Mouse (Mus musculus): Measurements from ENCODE around the gene Rnase13. TPM values are rescaled to one million over a fixed set of nuclear protein-coding genes. Genes with fewer than 3 reads are reported as not detected.
"Not testable (repeated sequence)": the region's sequence is repeated elsewhere in the genome, so short reads cannot be mapped to it uniquely, and the experiment has no call there.

The Rnase13 gene
- not detected for total RNA-seq (2021)
- long read RNA-seq, experiment 1 = 0 reads
- long read RNA-seq, experiment 2 = 0 reads

DNA sequence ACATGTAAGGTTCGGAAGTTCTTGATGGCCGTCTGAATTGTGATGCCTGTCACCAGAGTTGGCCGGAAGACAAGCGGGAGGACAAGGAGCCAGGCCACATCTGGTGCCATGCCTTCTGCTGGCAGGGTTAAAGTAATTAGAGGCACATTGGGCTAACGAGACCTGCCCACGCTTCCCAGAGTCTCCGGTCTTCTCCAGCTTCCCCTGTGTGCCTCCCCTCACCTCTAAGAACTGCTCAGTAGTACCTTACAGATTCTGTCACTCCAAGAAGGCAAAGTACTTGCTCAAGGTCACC, at the start of gene Rnase13:
Gene Rnase13, minus strand, starts transcription at position 203 of the 295 bp plus-strand sequence.
- peak; percentile 34 for DNase-seq

DNA sequence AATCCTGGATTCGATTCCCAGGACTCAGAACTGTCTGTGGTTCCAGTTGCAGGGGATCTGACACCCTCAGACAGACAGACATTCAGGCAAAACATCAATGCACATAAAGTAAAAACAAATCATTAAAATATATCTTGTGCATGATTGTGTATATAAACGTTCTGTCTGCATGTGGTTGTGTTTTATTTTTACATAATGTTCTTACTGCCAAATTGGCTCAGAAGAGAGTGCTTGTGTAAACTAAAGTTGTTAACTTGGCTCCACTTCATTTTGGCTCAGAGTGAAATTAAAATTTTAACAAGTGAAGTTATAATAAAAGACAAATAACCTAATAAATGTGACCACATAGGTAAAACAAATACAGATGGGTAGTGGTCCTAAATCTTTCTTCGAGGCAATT, 44.8 kb upstream of the Rnase13 start:
- DNase-seq = no peak

DNA sequence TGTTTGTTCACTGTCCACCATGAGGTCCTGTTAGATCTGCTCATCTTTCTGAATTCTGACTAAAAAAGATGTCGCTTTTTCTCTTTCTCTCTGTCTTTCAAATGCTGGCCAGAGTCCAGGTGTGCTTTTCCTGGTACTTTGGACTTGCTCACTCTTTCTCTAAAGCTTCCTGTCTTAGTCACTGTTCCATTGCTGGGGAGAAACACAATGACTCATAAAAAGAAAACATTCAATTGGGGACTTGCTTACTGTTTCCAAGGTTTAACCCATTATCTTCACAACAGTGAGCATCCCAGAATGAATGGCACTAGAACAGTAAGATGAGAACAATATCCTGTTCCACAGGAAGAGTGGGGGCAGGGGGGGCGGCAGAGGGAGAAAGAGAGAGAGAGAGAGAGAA, 37.7 kb upstream of the Rnase13 start:
- DNase-seq = no peak

DNA sequence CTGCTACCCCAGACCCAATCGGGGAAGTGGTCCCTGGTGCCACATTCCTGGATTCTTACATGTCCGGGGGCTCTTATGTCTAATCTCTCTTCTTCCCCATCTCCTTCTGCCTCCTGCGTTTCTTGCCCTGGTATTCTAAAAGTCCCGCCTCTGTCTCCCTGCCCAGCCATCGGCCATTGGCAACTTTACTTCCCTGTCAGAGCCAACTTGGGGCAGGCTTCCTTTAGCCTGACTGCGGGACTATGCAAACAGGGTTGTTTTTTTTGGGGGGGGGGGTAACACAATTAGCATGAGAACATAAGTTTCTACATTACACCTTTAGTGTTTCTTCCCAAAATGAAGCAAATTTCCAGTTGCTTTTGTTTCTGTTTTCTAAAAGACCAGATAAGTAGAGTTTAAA, 20.8 kb upstream of the Rnase13 start:
- DNase-seq = no peak

DNA sequence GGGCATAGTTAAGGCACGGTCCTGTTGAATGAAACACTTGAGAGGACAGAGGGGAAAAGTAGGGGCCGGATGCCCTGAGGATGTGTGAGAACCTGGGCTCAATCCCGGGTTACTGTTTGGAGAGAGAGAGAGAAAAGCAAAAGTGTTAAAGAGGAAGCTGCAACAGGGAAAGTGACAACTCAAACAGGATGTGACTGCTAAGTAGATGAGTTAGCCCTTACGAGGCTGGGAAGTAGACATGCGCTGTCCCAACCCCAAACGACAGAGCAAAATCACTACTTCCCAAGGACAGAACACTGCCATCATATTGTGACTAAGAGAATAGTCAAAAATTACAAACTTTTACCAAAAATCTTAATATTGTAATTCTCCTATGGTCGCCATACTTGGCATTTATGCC, 19.7 kb upstream of the Rnase13 start:
- DNase-seq = no peak

DNA sequence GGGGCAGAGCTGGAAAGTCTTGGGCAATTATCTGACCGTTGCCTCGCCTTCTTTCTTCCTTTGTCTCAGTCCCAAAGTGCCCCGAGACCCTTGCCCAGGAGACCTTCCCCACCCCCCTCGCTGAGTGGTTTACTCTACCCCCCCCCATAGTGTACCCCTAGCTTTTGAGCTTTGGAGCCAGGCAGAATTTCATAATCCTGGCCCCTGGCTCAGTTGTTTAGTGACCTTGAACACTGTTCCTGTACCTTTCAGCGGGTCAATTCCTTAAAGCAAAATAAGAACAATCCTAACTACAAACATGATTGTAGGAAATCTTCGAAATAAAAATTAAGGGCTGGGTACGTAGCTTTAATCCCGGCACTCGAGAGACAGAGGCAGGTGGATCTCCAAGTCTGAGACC, 19.0 kb upstream of the Rnase13 start:
- no peak for DNase-seq

DNA sequence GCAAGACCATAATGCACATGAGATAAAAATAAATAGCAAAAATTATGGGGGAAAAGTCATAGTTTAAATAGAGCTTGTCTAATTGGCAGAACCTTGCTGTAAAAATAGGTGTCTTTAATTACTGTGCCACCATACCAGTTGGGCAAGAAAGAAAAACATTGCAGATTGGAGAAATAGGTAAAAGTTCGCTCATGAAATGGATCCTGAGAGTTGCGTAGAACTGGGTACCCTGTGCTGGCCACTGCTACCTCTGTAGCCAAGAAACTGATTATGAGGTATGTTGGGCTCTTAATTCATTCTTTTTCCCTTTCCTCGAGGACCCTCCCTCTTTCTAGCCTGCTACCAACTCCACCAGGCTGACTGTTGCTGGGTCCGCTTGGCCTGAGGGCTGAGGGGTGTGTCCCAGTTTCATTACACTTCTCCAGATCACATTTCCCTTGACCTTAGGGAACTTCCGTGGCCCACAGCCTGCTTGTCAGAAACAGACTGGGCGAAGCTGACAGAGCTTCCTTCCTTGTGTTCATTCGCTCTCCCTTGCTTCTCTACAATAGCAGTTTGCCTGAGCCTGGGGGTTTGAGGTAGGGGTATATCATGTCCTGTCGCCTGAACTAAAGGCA, 18.5 kb upstream of the Rnase13 start:
- DNase-seq = peak; percentile 55

DNA sequence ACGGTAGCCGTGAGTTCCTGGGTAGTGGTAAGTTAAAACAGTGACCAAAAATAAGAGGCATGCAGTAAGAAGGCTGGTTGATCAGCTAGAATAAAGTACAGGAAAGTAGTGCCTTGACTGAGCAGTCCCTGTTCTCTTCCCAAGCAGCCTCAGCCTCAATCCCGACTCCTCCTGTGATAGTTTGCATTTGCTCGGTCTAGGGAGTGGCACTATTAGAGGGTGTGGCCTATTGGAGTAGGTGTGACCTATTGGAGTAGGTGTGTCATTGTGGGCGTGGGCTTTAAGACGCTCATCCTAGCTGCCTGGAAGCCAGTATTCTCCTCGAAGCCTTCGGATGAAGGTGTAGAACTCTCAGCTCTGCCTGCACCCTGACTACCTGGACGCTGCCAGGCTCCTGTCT, 16.4 kb upstream of the Rnase13 start:
- no peak for DNase-seq

DNA sequence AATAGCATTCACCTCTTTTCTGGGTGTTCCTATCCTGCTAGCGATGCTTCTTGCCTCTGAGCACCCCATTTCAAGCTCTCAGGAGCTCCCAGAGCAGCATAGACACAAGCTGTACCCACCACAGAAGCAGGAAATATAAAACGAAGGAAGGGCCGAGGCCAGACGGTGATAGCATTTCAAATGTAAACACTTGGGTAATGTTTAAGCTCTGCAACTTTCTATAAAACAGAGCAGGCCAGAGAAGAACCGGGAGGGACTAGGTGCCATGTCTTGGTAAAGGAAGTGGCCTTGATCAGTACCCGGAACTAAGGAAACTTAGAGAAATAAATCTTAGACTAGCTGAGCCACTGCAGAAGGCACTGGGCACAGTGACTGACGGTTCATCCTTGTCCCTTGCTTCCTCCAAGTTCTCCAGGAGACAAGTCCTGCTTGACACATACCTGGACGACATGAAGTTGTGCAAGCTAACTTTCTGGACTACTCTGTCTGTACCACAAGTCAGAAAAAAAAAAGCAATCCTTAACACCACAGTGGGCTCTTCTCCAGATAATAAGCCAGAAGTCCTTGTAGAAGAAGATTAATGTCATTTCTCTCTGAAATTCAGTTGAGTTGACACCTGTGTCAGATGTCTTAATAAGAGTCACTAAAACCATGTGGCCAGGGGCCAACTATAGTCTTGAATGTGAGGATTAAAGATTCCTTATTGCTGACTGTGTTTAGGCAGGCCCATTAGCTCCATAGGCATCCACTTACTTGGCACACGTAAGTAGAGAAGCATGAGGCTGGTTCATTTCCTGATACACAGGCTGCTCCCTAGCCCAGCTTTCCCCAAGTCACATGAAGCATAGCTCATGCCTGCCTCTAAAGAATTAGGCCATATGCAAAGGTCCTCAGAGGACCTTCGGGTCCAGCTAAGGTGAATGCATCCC, 9.8 kb upstream of the Rnase13 start:
- DNase-seq = no peak

DNA sequence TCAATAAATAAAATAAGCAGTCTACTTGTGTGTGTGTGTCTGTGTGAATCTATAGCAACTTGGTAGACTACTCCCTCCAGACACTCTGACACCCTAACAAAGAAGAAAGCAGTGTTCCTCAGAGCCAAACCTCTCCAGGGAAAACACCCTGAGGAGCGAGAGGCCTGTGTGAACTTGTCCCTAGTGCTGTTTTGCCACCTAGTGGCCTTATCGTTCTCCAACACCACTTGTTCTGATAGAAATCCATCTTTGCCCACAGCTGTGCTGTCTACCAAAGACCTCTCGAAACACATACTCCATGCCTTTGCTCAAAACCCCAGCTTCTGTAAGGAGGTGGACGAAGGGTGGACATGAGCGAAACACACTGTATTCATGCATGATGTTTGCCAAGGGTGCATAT, 8.3 kb upstream of the Rnase13 start:
- DNase-seq = peak; percentile 67

DNA sequence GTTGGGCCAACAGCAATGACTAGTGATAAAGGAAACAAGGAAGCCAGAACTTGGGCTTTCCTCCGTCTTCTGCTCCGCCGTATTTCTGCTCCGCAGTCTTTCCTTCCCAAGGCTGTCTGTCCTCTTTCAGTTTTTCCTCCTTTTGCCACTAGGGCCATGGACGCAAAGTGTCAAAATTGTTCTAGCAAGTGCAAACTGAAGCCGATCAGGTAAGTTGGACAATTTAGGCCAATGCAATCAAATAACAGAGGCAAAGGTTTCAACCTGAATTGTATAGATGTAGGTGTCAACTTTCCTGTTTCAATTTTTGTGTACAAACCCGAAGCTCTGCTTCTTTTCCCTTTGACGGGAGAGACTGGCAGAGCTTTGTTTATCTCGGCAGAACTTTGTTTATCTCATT, 7.4 kb upstream of the Rnase13 start:
- DNase-seq = no peak

DNA sequence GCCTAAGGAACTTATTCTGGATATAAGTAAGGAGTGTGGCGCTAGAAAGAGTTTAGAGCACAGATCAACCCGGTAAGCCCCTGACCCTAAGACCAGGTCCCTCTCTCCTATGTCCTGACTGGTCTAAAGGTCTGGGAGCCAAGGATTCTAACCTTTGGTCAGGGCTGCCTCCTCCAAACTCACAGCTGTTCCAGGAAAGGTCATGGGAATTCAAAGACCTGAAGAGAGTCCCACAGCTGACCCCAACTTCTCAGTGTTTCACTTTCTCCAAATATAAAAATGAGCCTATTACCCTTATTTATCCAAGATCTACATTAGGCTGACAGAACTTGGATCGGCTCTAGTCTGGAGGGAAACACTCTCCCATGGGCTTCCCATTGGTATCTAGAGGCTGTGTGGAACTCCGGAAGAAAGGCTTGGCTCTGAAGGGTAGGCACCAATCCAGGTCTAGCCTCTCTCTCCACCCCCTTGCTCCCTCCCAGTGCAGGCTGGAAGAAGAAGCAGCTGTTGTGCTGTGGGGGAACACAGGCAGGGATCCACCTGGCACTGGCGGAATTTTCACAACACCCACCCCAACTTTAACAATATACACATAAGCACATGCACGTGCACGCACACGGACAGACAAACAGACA, 6.9 kb upstream of the Rnase13 start:
- peak; percentile 85 for DNase-seq

DNA sequence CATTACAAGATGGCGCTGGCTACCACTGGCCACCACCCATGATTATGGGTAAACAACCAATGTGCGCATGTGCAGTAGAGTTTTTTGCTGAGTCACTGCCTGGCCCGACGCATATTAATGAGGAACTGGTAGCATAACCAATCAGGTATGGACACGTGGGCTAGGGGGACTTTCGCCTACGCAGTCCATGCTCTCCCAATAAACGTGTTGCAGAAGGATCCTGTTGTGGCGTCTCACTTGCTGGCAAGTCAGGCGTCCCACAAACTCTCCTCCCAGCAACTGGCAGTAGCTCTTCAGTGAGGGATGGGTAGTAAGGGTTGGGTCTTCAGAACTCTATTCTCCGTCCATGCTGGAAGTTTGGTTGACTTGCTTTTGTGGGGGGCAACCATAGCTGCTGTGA, 4.4 kb upstream of the Rnase13 start:
- not testable (repeated sequence) for DNase-seq

DNA sequence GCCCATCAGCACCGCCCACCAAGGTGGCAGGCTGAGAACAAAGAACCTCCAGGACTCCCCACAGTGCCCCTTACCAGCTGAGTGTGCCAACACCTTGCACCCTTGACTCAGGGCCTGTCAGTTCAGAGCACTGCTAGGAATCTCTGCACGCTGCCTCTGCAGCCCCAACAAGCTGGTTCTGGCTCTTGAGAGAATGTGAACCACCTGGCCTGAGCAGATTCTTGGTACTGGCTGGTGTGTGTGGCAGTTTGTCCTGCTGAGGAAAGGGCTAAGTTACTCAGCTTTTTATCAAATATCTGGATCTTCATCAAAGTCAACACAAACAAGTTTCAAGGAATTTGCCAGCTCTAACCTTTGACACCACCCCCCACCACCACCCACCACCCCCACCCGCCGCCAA, 919 bp upstream of the Rnase13 start:
- DNase-seq = no peak

DNA sequence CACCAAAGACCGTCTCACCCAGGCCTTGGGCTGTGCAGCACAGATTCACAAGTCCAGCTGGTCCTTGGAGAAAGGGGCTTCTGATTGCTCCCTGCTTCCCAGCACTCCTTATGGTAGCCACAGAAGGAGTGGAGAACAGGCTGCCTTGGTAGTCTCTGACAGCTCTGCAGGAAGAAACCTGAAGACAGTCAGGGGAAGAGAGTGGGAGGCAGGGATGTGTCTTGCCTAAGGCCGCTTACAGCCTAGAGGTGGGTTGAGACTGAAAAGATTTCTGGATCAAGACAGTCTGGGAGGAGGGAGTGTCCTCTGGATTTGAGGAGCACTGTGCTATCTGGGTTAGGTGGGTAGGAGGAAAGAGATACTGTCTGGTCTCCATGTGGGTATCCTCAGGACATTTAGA, 337 bp upstream of the Rnase13 start:
- no peak for DNase-seq

DNA sequence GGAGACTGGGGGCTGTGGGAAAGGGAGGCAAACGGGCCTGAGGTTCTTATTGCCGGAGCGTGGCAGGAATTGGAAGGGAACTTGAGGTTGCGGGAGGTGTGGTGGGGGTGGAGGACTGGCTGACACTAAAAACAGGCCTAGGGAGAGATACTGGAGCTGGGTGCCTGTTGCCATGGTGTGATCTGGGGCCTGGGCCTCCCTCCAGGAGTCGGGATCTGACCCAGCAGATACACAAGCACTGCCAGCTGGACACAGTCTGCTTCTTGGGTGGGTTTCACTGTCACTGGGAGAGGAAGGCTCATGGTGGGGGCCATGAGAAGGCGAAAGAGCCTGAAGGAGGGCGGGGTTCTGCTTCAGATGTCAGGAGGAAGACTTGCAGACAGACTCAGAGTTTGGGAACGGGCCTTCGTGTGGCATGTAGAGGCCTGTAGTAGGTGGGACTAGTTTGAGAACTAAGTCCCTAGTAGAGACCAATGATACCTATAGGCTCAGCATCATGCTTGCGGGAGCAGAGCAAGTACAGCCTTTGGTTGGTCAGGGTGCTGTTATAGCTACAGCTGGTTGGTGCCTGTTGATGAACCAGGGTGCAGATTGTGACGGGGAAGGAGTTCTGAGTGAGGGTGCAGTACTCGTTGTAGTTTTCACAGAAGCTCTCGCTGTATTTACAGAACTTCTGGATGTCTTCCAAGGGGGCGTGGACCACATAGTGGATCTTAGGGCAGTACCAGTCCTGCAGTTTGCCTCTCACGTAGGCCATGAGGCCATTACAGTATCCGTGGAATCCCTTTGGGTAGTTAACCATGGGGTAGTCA, 608 bp downstream of the Rnase13 start:
- DNase-seq = peak; percentile 83

DNA sequence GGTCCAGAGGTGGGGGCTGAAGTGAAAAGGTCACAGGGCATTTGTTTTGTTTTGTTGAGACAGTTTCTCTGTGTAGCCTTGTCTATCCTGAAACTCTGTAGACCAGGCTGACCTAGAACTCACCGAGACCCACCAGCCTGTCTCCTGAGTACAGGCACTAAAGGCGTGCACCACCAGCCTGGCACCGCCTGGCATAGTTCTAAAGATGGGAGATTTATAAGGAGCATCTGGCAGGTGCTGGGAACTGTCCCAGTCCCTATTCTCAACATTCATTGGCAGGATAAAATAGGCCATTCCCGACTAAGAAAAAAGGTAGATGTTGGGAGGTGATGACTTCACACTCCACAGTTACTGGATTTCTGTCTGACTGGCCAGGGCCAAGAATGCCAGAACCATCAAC, 3.6 kb downstream of the Rnase13 start:
- peak; percentile 63 for DNase-seq

DNA sequence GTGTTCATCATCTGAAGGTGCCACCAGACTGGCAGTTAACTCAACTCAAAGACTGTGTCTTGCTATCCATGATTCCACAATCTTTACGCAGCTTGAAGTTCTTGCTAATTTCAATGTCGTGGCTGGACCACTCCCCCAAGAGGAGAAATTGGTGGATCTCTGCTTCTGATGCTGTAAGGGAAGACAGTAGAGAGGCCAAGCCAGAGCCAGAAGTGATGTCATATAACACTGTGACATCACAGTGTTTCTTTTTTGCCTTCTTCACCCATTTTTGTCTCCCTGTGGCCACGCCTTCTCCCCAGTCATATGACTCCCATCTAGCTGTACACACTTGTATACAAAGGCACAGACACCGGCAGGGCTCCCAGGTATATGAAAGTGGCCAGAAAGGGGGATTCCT, 4.4 kb downstream of the Rnase13 start, which contains the start of gene Tppp2:
Gene Tppp2, plus strand, starts transcription at position 301 of the 400 bp plus-strand sequence.
- no peak for DNase-seq

DNA sequence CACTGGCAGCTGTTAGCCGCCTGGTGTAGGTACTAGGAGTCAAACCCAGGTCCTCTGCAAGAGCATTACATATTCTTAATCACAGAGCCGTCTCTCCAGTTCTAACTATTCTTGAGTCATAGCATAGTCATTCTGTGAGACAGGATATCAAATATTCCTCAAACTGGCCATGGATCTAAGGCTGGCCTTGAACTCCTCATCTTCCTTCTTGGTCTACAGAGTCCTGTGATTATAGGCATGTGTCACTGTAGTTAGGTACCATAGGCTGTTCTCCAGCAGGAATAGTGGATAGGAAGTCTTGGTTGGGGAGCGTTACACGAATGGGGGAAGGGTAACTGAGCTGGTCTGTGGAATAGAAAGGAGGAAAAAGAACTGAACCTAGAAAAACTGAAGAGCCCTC, 6.0 kb downstream of the Rnase13 start:
- DNase-seq = no peak

DNA sequence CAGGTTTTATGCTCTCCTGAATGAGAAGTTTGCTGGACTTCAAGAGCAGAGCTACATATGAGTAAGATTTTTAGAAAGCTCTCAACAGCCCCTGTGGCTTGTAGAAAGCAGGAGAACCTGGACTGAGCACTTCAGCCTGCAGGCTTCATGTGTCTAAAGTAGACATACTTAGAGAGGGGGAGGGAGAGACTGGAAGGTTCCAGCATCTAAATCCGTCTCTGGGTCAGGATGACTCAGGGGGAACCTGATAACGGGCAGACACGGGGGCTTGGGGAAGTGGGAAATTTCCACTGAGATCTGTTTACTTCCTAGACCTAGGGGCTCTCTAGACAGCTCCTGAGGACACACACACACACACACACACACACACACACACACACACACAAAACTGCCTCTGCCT, 7.5 kb downstream of the Rnase13 start:
- peak; percentile 42 for DNase-seq

DNA sequence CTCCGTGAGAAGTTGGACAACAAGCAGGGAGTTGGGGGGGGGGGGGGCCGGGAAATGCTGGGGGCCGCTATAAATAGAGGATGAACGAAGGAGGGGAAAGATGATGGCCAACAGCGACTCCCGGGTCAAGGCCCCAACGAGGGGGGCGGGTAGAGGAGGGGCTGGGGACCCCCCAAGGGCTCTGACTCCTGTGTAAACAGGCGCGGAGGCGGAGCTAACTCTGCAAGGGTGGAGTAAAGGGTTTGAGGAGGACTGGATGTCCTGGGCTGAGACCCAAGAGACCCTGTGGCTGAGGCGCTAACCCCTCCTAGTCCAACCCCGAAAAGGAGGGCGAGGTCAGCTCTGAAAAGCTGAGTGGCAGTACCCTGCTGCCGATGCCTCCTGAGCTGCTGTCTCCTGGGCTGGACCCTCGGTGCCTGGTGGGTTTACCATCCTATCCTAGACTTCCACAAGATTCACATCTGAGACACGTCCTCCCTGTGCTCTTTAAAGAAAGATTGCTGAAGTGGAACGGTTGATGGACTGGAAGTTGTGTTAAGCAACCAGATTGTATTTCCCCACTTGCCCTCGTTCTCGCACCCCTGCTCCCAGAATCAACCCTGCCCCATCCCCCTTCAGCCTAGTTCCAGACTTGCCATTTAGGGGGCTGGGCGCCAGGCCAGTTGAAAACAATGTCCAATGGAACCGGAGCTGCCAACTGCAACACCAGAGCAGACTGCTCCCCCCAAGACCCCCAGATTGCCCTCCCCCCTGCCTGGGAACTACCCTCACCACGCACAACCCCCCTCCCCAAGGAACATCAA, 8.4 kb downstream of the Rnase13 start, which contains the start of gene Ndrg2:
Gene Ndrg2, minus strand, starts transcription at position 199 of the 803 bp plus-strand sequence.
- peak; percentile 95 for DNase-seq
